Mouse (Mus musculus) heart, adult 8-10 months (tissue): Measurements from ENCODE around the gene Uap1l1. TPM values are rescaled to one million over a fixed set of nuclear protein-coding genes. Genes with fewer than 3 reads are reported as not detected.

Experiments
- DNase-seq: peaks from one replicate; pipeline ENCODE4 v3.0.0; 2022; ENCODE audit warnings: low spot score
- total RNA-seq, 4 experiments: library from RNA; stranded (reverse); gene quantifications; 2 replicates each; pipeline ENCODE4 v1.2.4; 2022

Uap1l1 gene
- total RNA-seq, 4 experiments from 2014 or later = 8.9 to 10.7 (median 9.5) TPM

GRCm38 (mm10) chr2:25318971-25319773 is 46.3 kb downstream of the Uap1l1 start, which contains the start of gene Grin1:
TSS of gene Grin1 (minus strand) at chr2:25319187.
- DNase-seq = no peak

GRCm38 (mm10) chr2:25318119-25318966 is 47.1 kb downstream of the Uap1l1 start:
- no peak for DNase-seq

- DNase-seq = no peak
Observed at GRCm38 (mm10) chr2:25311491-25311891, 54.0 kb downstream of the Uap1l1 start.

DNA sequence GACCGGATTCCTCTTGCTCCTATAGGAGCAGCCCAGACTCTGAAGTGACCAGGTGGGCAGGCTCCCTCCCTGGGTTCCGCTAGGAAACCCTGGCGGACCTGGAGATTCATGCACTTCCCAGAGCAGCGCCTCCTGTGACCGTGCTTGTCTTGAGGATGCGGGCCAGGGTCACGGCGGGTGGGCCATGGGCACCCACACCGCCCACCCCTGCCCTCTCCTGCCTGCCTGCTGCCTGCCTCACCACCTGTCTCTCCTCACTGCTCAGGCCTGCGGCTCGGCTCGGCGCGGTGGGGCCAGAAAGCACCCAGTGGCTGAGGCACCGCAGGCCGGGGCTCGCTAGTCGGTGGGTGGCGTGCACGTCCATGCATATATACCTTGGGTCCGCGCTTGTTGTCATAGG is 54.5 kb downstream of the Uap1l1 start:
- DNase-seq = no peak

- no peak for DNase-seq
Observed at GRCm38 (mm10) chr2:25310180-25310579, 55.3 kb downstream of the Uap1l1 start.

Other genes with a start within 250 kb of the Uap1l1 start
- gene Nrarp, start 184.9 kb downstream of the Uap1l1 start, total RNA-seq = 1 to 10 TPM; 5.0 to 9.4 (median 9.2) TPM
- gene Tor4a, start 168.8 kb downstream of the Uap1l1 start, total RNA-seq = 1 to 10 TPM; 3.9 to 5.0 (median 4.7) TPM
- 10 to 100 TPM; 38.5 to 49.3 (median 39.5) TPM for gene Nelfb, start 154.2 kb downstream of the Uap1l1 start, total RNA-seq
- gene Stpg3, start 151.0 kb downstream of the Uap1l1 start, total RNA-seq = not detected
- gene Fam166a, start 146.9 kb downstream of the Uap1l1 start, total RNA-seq = not detected
- gene Tubb4b, start 141.0 kb downstream of the Uap1l1 start, total RNA-seq = 100 to 1,000 TPM; 308 to 380 (median 323) TPM
- not detected for gene Slc34a3, start 131.3 kb downstream of the Uap1l1 start, total RNA-seq
- gene Rnf224, start 128.9 kb downstream of the Uap1l1 start, total RNA-seq = not detected
- gene Rnf208, start 123.4 kb downstream of the Uap1l1 start, total RNA-seq = 1 to 10 TPM in 2 of 4 experiments, under 1 TPM in 2; 0.53 to 1.7 (median 1.2) TPM
- not detected for gene Cysrt1, start 123.2 kb downstream of the Uap1l1 start, total RNA-seq
- 1 to 10 TPM; 1.8 to 2.4 (median 2.1) TPM for gene AL732309.1, start 118.8 kb downstream of the Uap1l1 start, total RNA-seq
- gene Tmem203, start 110.2 kb downstream of the Uap1l1 start, total RNA-seq = 10 to 100 TPM; 11.4 to 16.1 (median 13.6) TPM
- 1 to 10 TPM; 4.0 to 8.6 (median 6.7) TPM for gene Tprn, start 103.1 kb downstream of the Uap1l1 start, total RNA-seq
- 10 to 100 TPM; 39.5 to 47.1 (median 40.1) TPM for gene Ssna1, start 93.2 kb downstream of the Uap1l1 start, total RNA-seq
- 10 to 100 TPM; 36.8 to 39.8 (median 37.6) TPM for gene Anapc2, start 93.2 kb downstream of the Uap1l1 start, total RNA-seq
- not detected for gene Tmem210, start 77.5 kb downstream of the Uap1l1 start, total RNA-seq
- gene Lrrc26, start 75.8 kb downstream of the Uap1l1 start, total RNA-seq = not detected
- under 1 TPM in 2 of 4 experiments, not detected in 2; 0.09 to 0.11 TPM for gene Grin1, start 46.5 kb downstream of the Uap1l1 start, total RNA-seq
- 10 to 100 TPM; 19.9 to 28.2 (median 22.5) TPM for gene Man1b1, start 33.3 kb downstream of the Uap1l1 start, total RNA-seq
- 1 to 10 TPM; 3.8 to 5.2 (median 5.1) TPM for gene Dpp7, start 9.3 kb downstream of the Uap1l1 start, total RNA-seq
- not detected for gene Sapcd2, start 6.6 kb upstream of the Uap1l1 start, total RNA-seq
- 10 to 100 TPM; 11.6 to 14.4 (median 12.6) TPM for gene Entpd2, start 30.2 kb upstream of the Uap1l1 start, total RNA-seq
- gene Npdc1, start 33.7 kb upstream of the Uap1l1 start, total RNA-seq = 10 to 100 TPM; 25.3 to 35.8 (median 33.6) TPM
- gene Fut7, start 57.6 kb upstream of the Uap1l1 start, total RNA-seq = under 1 TPM in 2 of 4 experiments, not detected in 2; 0.16 to 0.60 TPM
- 10 to 100 TPM; 42.5 to 47.2 (median 45.2) TPM for gene Abca2, start 63.0 kb upstream of the Uap1l1 start, total RNA-seq
- gene Clic3, start 91.2 kb upstream of the Uap1l1 start, total RNA-seq = 1 to 10 TPM; 1.3 to 3.6 (median 2.3) TPM
- gene Paxx, start 95.4 kb upstream of the Uap1l1 start, total RNA-seq = 10 to 100 TPM; 21.4 to 30.7 (median 23.3) TPM
- 1,000 to 10,000 TPM in 1 of 4 experiments, 100 to 1,000 TPM in 3; 350 to 1,004 (median 621) TPM for gene Ptgds, start 104.4 kb upstream of the Uap1l1 start, total RNA-seq
- gene Lcn12, start 128.2 kb upstream of the Uap1l1 start, total RNA-seq = not detected
- 100 to 1,000 TPM in 1 of 4 experiments, 10 to 100 TPM in 3; 79.4 to 105 (median 88.7) TPM for gene Fbxw5, start 135.1 kb upstream of the Uap1l1 start, total RNA-seq
- 1 to 10 TPM; 1.7 to 2.6 (median 2.0) TPM for gene C8g, start 136.0 kb upstream of the Uap1l1 start, total RNA-seq
- gene Traf2, start 181.3 kb upstream of the Uap1l1 start, total RNA-seq = 10 to 100 TPM; 11.8 to 16.3 (median 13.8) TPM
- 100 to 1,000 TPM; 156 to 257 (median 210) TPM for gene Edf1, start 192.2 kb upstream of the Uap1l1 start, total RNA-seq
- 1 to 10 TPM; 1.1 to 2.2 (median 1.5) TPM for gene Mamdc4, start 209.2 kb upstream of the Uap1l1 start, total RNA-seq
- gene Phpt1, start 209.5 kb upstream of the Uap1l1 start, total RNA-seq = 10 to 100 TPM; 58.2 to 72.2 (median 65.4) TPM
- gene Ajm1, start 216.1 kb upstream of the Uap1l1 start, total RNA-seq = under 1 TPM; 0.09 to 0.38 (median 0.25) TPM
- 10 to 100 TPM; 67.3 to 75.3 (median 71.3) TPM for gene Rabl6, start 242.8 kb upstream of the Uap1l1 start, total RNA-seq